Comparison of ENCODE assay signal across 18 mouse cellular contexts in the genomic region with DNA sequence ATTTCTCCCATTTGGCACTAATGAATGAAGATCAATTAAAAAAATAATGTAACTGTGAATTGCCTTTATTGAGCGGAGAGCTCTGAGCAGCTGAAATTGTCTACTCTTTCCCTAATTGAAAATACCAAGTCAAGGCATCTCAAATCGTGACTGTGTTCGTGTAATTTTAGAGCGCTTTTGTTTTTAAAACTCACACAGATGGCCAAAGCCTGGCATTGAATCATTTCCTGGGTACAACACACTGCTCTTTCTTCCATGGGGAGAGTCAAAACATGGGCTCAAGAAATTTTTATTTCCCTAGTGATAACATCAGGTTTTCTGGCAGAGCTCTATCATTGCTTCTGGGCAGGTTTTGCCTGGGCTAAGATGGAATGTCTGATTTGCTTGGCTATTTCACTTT. TPM values are rescaled to one million over a fixed set of nuclear protein-coding genes. Genes with fewer than 3 reads are reported as not detected.
A peak's percentile ranks its signal among the peaks of the same experiment; 100 is the strongest.
DNase-seq lines count a peak whose midpoint lies in the region; ATAC-seq and TF ChIP-seq lines count a peak whose summit lies in the region.
"Had no signal": no experiment of that assay in that cellular context is flagged by ENCODE, and none has a peak within 500 bp of the region (broad histone marks: within the 10 kb centered on the region; RNA-seq: fewer than 3 reads in every experiment).

No protein-coding gene starts in this region.

- no peak for ATAC-seq in embryonic facial prominence, embryonic 14.5 days (ENCODE audit: low read depth)
- ATAC-seq: inflammation-experienced regulatory T-cells, adult 6 months had no signal

- WGBS in embryonic facial prominence, embryonic 14.5 days: 73% methylated on average over 4 of the region's 4 CpGs
- 80% methylated on average over 4 of the region's 4 CpGs for WGBS in embryonic facial prominence, embryonic 10.5 days

- H3K9ac ChIP-seq in embryonic facial prominence, embryonic 14.5 days (ENCODE audit: low read depth, low read length): no peak overlapping the region
- H3K9ac ChIP-seq: limb, embryonic 15.5 days had no signal

- DNase-seq in embryonic facial prominence, embryonic 14.5 days (ENCODE audit: low spot score): peak; percentile 33
- no peak for DNase-seq in embryonic facial prominence, embryonic 10.5 days (ENCODE audit: low spot score)
- DNase-seq in layer of hippocampus, adult 9-10 months (ENCODE audit: low spot score): peak; percentile 15
- DNase-seq in layer of hippocampus, postnatal 25 days (ENCODE audit: extremely low spot score in 1 of 2, low spot score in 1 of 2): no peak
- peak; percentile 88 for DNase-seq in brain, embryonic 14.5 days (ENCODE audit: low read depth)
- DNase-seq in left cerebral cortex, postnatal 36 days (ENCODE audit: low spot score in 2 of 2): peak; percentile 20 to 39
- no peak for DNase-seq in spleen, adult 12 weeks (ENCODE audit: low spot score)
- no peak for DNase-seq in heart, postnatal 36 days
- DNase-seq: adrenal gland, postnatal 36 days; cerebellum, postnatal 14 days; gastrocnemius, postnatal 10 days; lung, adult 18-20 months; lung, postnatal 36 days; thymus, postnatal 14 days had no signal

- no peak overlapping the region for H3K27ac ChIP-seq in embryonic facial prominence, embryonic 14.5 days (replicated peaks; ENCODE audit: low read depth, low read length)
- H3K27ac ChIP-seq in embryonic facial prominence, embryonic 10.5 days (replicated peaks): no peak overlapping the region
- H3K27ac ChIP-seq: limb, embryonic 15.5 days had no signal

- TF ChIP-seq POLR2A in brain, embryonic 14.5 days (IDR thresholded peaks at IDR 0.05; ENCODE audit: borderline replicate concordance, extremely low read depth, insufficient read depth, insufficient read length, poor library complexity, severe bottlenecking): no peak

- H3K4me3 ChIP-seq in embryonic facial prominence, embryonic 14.5 days (ENCODE audit: low read depth, low read length): no peak overlapping the region
- no peak overlapping the region for H3K4me3 ChIP-seq in embryonic facial prominence, embryonic 10.5 days
- H3K4me3 ChIP-seq: limb, embryonic 15.5 days had no signal

- no peak overlapping the region for H3K4me2 ChIP-seq in embryonic facial prominence, embryonic 14.5 days (ENCODE audit: low read depth, low read length)
- H3K4me2 ChIP-seq: limb, embryonic 15.5 days; midbrain, embryonic 11.5 days had no signal

- TF ChIP-seq CTCF in brain, embryonic 14.5 days (IDR thresholded peaks at IDR 0.05; ENCODE audit: borderline replicate concordance, extremely low read depth, insufficient read depth, insufficient read length): no peak

- H3K36me3 ChIP-seq in embryonic facial prominence, embryonic 14.5 days (ENCODE audit: control insufficient read depth, insufficient read depth, low read length): no peaks in the 10 kb centered on the region
- H3K36me3 ChIP-seq in embryonic facial prominence, embryonic 10.5 days (replicated peaks): no peaks in the 10 kb centered on the region
- H3K36me3 ChIP-seq: limb, embryonic 15.5 days had no signal

- intact Hi-C loops in left cerebral cortex, postnatal 36 days (cut with DNase I): loop anchor here (1.0 to 5.0 kb wide), 2 partner anchors 8 to 106 kb away; no protein-coding TSS in a partner anchor
- intact Hi-C loops in heart, postnatal 36 days (cut with DNase I): no loop called here

- no peaks in the 10 kb centered on the region for H3K4me1 ChIP-seq in embryonic facial prominence, embryonic 14.5 days (ENCODE audit: control insufficient read depth, insufficient read depth, low read length)
- H3K4me1 ChIP-seq in embryonic facial prominence, embryonic 10.5 days: no peaks in the 10 kb centered on the region
- H3K4me1 ChIP-seq: limb, embryonic 15.5 days had no signal

- H3K27me3 ChIP-seq in embryonic facial prominence, embryonic 14.5 days (replicated peaks; ENCODE audit: control insufficient read depth, insufficient read depth, low read length): no peaks in the 10 kb centered on the region
- H3K27me3 ChIP-seq in embryonic facial prominence, embryonic 10.5 days (replicated peaks; ENCODE audit: low read depth, poor library complexity, severe bottlenecking): no peaks in the 10 kb centered on the region
- H3K27me3 ChIP-seq: CH12.LX had no signal

- no peaks in the 10 kb centered on the region for H3K9me3 ChIP-seq in embryonic facial prominence, embryonic 14.5 days (ENCODE audit: control insufficient read depth, low read length)
- no peaks in the 10 kb centered on the region for H3K9me3 ChIP-seq in embryonic facial prominence, embryonic 10.5 days
- H3K9me3 ChIP-seq: limb, embryonic 15.5 days had no signal

RNA-seq across cellular contexts. Expression of a gene that starts 48.6 kb away (rescaled TPM):
- polyA plus RNA-seq in embryonic facial prominence, embryonic 14.5 days (2014; fragmentation: Nextera tagmentation; extraction: Ambion mirVana): 15.1 and 16.6 TPM in 2 replicates
- polyA plus RNA-seq in embryonic facial prominence, embryonic 10.5 days (2016; fragmentation: Nextera tagmentation; extraction: Ambion mirVana): 7.9 and 8.9 TPM in 2 replicates
- 1 to 10 TPM; 8.4 to 9.9 TPM for total RNA-seq in layer of hippocampus, postnatal 25 days (2021)
- 27.6 and 40.4 TPM in 2 replicates for polyA plus RNA-seq in brain, embryonic 14.5 days (2012; rRNA removed)
- total RNA-seq in left cerebral cortex, postnatal 36 days (2021): 10 to 100 TPM; 45.1 to 50.9 TPM
- total RNA-seq in heart, postnatal 36 days (2021): 10 to 100 TPM; 28.6 to 40.4 TPM
- total RNA-seq: CH12.LX had no signal
- polyA plus RNA-seq: inflammation-experienced regulatory T-cells, adult 6 months had no signal

Comparison
In these comparisons a context has a peak if more than half of its experiments do, and no peak if none do; other contexts are left out.
1. DNase-seq: peak in embryonic facial prominence, embryonic 14.5 days (single experiment), layer of hippocampus, adult 9-10 months (single experiment), brain, embryonic 14.5 days (single experiment) and left cerebral cortex, postnatal 36 days (2 of 2); none in embryonic facial prominence, embryonic 10.5 days (single experiment), layer of hippocampus, postnatal 25 days (0 of 2), spleen, adult 12 weeks (single experiment) and heart, postnatal 36 days (0 of 2).